Mouse (Mus musculus) liver, embryonic 14.5 days (tissue): ENCODE results near the gene Mrpl50. TPM values are rescaled to one million over a fixed set of nuclear protein-coding genes. Genes with fewer than 3 reads are reported as not detected.

Experiments used
- ATAC-seq: fragments of 200-750 bp; cut with Nextera tagmentation; 2 replicates; pipeline ENCODE4 v1.8.0; 2017; ENCODE audit warnings: moderate number of reproducible peaks, mild to moderate bottlenecking, moderate library complexity; ENCODE audit not compliant: insufficient read depth
- DNase-seq, 3 experiments: peaks; one replicate each; pipeline ENCODE4 v3.0.0-alpha.2; 2012 to 2013; ENCODE audit warnings: low read depth in 3 of 3, low spot score in 3 of 3
- H3K27ac ChIP-seq: fragments of 300-500 bp; sonication (generic); 2 replicates; pipeline ENCODE4 v1.5.1; 2014; ENCODE audit warnings: moderate library complexity, mild to moderate bottlenecking, control low read depth, inconsistent platforms
- H3K27me3 ChIP-seq: fragments of 300-500 bp; sonication (generic); 2 replicates; pipeline ENCODE4 v1.6.1; 2014; ENCODE audit warnings: mild to moderate bottlenecking, low read length, moderate library complexity; ENCODE audit not compliant: control insufficient read depth, insufficient read depth
- H3K36me3 ChIP-seq: fragments of 300-500 bp; sonication (generic); replicated peaks from 2 replicates; pipeline ENCODE4 v1.6.1; 2014; ENCODE audit warnings: low read depth; ENCODE audit not compliant: control insufficient read depth, insufficient read depth
- H3K4me1 ChIP-seq, 2 experiments: fragments of 200-500 bp in 1 of 2; fragments of 300-500 bp in 1 of 2; sonication (generic) in 1 of 2; replicated peaks; 2 replicates each; pipeline ENCODE4 v1.6.1; 2012 to 2014; ENCODE audit warnings: antibody characterized with exemption in 1 of 2, inconsistent platforms in 1 of 2, low read length in 1 of 2; ENCODE audit not compliant: control insufficient read depth in 2 of 2, insufficient read depth in 2 of 2
- H3K4me2 ChIP-seq: fragments of 300-500 bp; sonication (generic); 2 replicates; pipeline ENCODE4 v1.6.1; 2014; ENCODE audit warnings: low read depth, mild to moderate bottlenecking, control low read depth, moderate library complexity
- H3K4me3 ChIP-seq, 2 experiments: fragments of 200-500 bp in 1 of 2; fragments of 300-500 bp in 1 of 2; sonication (generic) in 1 of 2; 2 replicates each; pipeline ENCODE4 v1.5.1; 2012 to 2014; ENCODE audit warnings: low read depth in 2 of 2, low read length in 2 of 2, mild to moderate bottlenecking in 2 of 2, control low read depth in 1 of 2, inconsistent platforms in 1 of 2, moderate library complexity in 1 of 2; ENCODE audit not compliant: insufficient read depth in 1 of 2
- H3K9ac ChIP-seq: fragments of 300-500 bp; sonication (generic); replicated peaks from 2 replicates; pipeline ENCODE4 v1.6.1; 2014; ENCODE audit warnings: mild to moderate bottlenecking, control low read depth, moderate library complexity
- H3K9me3 ChIP-seq: fragments of 300-500 bp; sonication (generic); 2 replicates; pipeline ENCODE4 v1.6.1; 2016; ENCODE audit warnings: low read length, mixed read lengths; ENCODE audit not compliant: control insufficient read depth
- CTCF ChIP-seq: IDR thresholded peaks from 2 replicates; pipeline ENCODE4 v1.5.1; 2016; ENCODE audit warnings: antibody characterized with exemption, low read depth, control low read depth
- EP300 ChIP-seq: IDR thresholded peaks from 2 replicates; pipeline ENCODE4 v1.6.1; 2016; ENCODE audit warnings: antibody characterized with exemption, low read depth
- WGBS: fragments of 180-500 bp; shearing (Covaris S2); extraction: QIAGEN DNeasy Blood & Tissue Kit; methylation state at CpG from one replicate; pipeline ENCODE4 v1.1.7; 2014; ENCODE audit not compliant: insufficient replicate concordance; 5-methylcytosine and 5-hydroxymethylcytosine counted together
- polyA plus RNA-seq, 2 experiments: library from polyadenylated mRNA; depleted of rRNA in 1 of 2; stranded (reverse) in 1 of 2; unstranded in 1 of 2; fragments of >200 nt; fragmentation: Nextera tagmentation in 1 of 2; extraction: Ambion mirVana in 1 of 2; gene quantifications; 2 replicates each; pipeline versions ENCODE4 v1.2.1 to v1.2.3; 2012 to 2014

The Mrpl50 gene
- polyA plus RNA-seq, 2 experiments: 16.6 to 55.7 TPM

- ATAC-seq: no peak
- Histone ChIP-seq H3K4me3 (no peak overlapping the region), H3K36me3 (no peaks in the 10 kb centered on the region), H3K9ac (no peak overlapping the region), H3K4me1 (peaks cover 0 to 7% of the 10 kb centered on the region in 2 experiments; a peak in 1 of 4 replicates), H3K27ac (no peak overlapping the region), H3K27me3 (no peaks in the 10 kb centered on the region), H3K9me3 (no peaks in the 10 kb centered on the region), H3K4me2 (no peak overlapping the region)
- 93% methylated on average over 7 of the region's 7 CpGs for WGBS
- no peak for DNase-seq
- TF ChIP-seq CTCF: no peak
- no peak for TF ChIP-seq EP300
These were observed 36.5 kb upstream of the Mrpl50 start for GRCm38 (mm10) chr4:49557375-49557774.

- Histone ChIP-seq H3K36me3 (no peaks in the 10 kb centered on the region), H3K4me3 (no peak overlapping the region), H3K4me2 (no peak overlapping the region), H3K27ac (no peak overlapping the region), H3K4me1 (peaks cover 0 to 4% of the 10 kb centered on the region in 2 experiments; a peak in 1 of 4 replicates), H3K9ac (no peak overlapping the region), H3K9me3 (no peaks in the 10 kb centered on the region), H3K27me3 (no peaks in the 10 kb centered on the region)
- TF ChIP-seq CTCF (no peak), EP300 (no peak)
- 58% methylated on average over 5 of the region's 5 CpGs for WGBS
- DNase-seq (no peak), ATAC-seq (0 out of 2 replicates have a peak, but pooled peaks have one; percentile 29)
These were observed 32.5 kb upstream of the Mrpl50 start for GRCm38 (mm10) chr4:49553380-49553779.

- Histone ChIP-seq H3K4me3 (peak within 1 kb of the TSS; percentile 33 to 41), H3K27me3 (no peaks in the 10 kb centered on the region), H3K9ac (peak within 1 kb of the TSS; percentile 47), H3K27ac (no peak within 1 kb of the TSS), H3K9me3 (no peaks in the 10 kb centered on the region), H3K4me1 (0 out of 4 replicates have a peak, but pooled peaks cover 0 to 2% of the 10 kb centered on the region in 2 experiments), H3K36me3 (no peaks in the 10 kb centered on the region), H3K4me2 (peak within 1 kb of the TSS; percentile 49)
- peak; percentile 43 for ATAC-seq
- DNase-seq: no peak
- whole genome bisulfite sequencing: 17% methylated on average over 3 of the region's 3 CpGs
- no peak for TF ChIP-seq EP300
- no peak for TF ChIP-seq CTCF
These were observed 28.5 kb upstream of the Mrpl50 start, which contains the start of gene Aldob for GRCm38 (mm10) chr4:49549383-49549782. Gene Aldob, minus strand, starts transcription at chr4:49549546.

- no peak for TF ChIP-seq CTCF
- no peak for TF ChIP-seq EP300
- Histone ChIP-seq H3K4me3 (peak overlapping the region; percentile 29 to 41; a peak in 3 of 4 replicates), H3K9me3 (no peaks in the 10 kb centered on the region), H3K27me3 (no peaks in the 10 kb centered on the region), H3K36me3 (no peaks in the 10 kb centered on the region), H3K4me1 (no peaks in the 10 kb centered on the region), H3K4me2 (peak overlapping the region; percentile 49), H3K9ac (no peak overlapping the region), H3K27ac (peak overlapping the region; percentile 47)
- peak; percentile 44; the same call in 1 of the 2 replicates for ATAC-seq
- no peak for DNase-seq
- 56% methylated on average over 7 of the region's 7 CpGs for WGBS
These were observed 26.8 kb upstream of the Mrpl50 start for GRCm38 (mm10) chr4:49547544-49548219.

GRCm38 (mm10) chr4:49546873-49547543, 26.1 kb upstream of the Mrpl50 start:
- DNase-seq: peak in 1 of 3 experiments; percentile 7
- WGBS: 39% methylated on average over 6 of the region's 6 CpGs
- Histone ChIP-seq H3K27me3 (no peaks in the 10 kb centered on the region), H3K4me3 (0 out of 4 replicates have a peak overlapping the region, but pooled peaks of 1 of the 2 experiments have one; percentile 12), H3K4me1 (no peaks in the 10 kb centered on the region), H3K27ac (peak overlapping the region; percentile 29; the same call in 1 of the 2 replicates), H3K36me3 (no peaks in the 10 kb centered on the region), H3K9me3 (no peaks in the 10 kb centered on the region), H3K4me2 (peak overlapping the region; percentile 44), H3K9ac (no peak overlapping the region)
- ATAC-seq: peak; percentile 63
- TF ChIP-seq CTCF: no peak
- no peak for TF ChIP-seq EP300
